Mouse (Mus musculus) forebrain, embryonic 12.5 days (tissue): Measurements from ENCODE around the gene Net1. TPM values are rescaled to one million over a fixed set of nuclear protein-coding genes. Genes with fewer than 3 reads are reported as not detected.
A peak's percentile ranks its signal among the peaks of the same experiment; 100 is the strongest.

ENCODE experiments used
- ATAC-seq: fragments of 200-750 bp; cut with Nextera tagmentation; 2 replicates; pipeline ENCODE4 v1.8.0; 2017; ENCODE audit warnings: moderate TSS enrichment; ENCODE audit not compliant: low FRiP score
- H3K27ac ChIP-seq: fragments of 300-500 bp; sonication (generic); 2 replicates; pipeline ENCODE4 v1.5.1; 2016; ENCODE audit warnings: mild to moderate bottlenecking
- H3K27me3 ChIP-seq: fragments of 300-500 bp; sonication (generic); 2 replicates; pipeline ENCODE4 v1.6.1; 2016; ENCODE audit warnings: mild to moderate bottlenecking
- H3K36me3 ChIP-seq: fragments of 300-500 bp; sonication (generic); replicated peaks from 2 replicates; pipeline ENCODE4 v1.6.1; 2016; ENCODE audit warnings: mild to moderate bottlenecking
- H3K4me1 ChIP-seq: fragments of 300-500 bp; sonication (generic); 2 replicates; pipeline ENCODE4 v1.6.1; 2016
- H3K4me2 ChIP-seq: fragments of 300-500 bp; sonication (generic); 2 replicates; pipeline ENCODE4 v1.6.1; 2016; ENCODE audit warnings: mild to moderate bottlenecking, moderate library complexity
- H3K4me3 ChIP-seq: fragments of 300-500 bp; sonication (generic); replicated peaks from 2 replicates; pipeline ENCODE4 v1.5.1; 2016; ENCODE audit warnings: mild to moderate bottlenecking
- H3K9ac ChIP-seq: fragments of 300-500 bp; sonication (generic); 2 replicates; pipeline ENCODE4 v1.6.1; 2016; ENCODE audit warnings: mild to moderate bottlenecking
- H3K9me3 ChIP-seq: fragments of 300-500 bp; sonication (generic); 2 replicates; pipeline ENCODE4 v1.6.1; 2016
- WGBS: fragments of 180-500 bp; shearing (Covaris S2); methylation state at CpG from one replicate; pipeline ENCODE4 v1.1.7; 2016; 5-methylcytosine and 5-hydroxymethylcytosine counted together
- polyA plus RNA-seq: library from polyadenylated mRNA; unstranded; fragments of >200 nt; fragmentation: Nextera tagmentation; extraction: Ambion mirVana; gene quantifications from 2 replicates; pipeline ENCODE4 v1.2.1, GENCODE M21; 2016

Net1 gene
- 49.2 and 55.7 TPM in 2 replicates for polyA plus RNA-seq

DNA sequence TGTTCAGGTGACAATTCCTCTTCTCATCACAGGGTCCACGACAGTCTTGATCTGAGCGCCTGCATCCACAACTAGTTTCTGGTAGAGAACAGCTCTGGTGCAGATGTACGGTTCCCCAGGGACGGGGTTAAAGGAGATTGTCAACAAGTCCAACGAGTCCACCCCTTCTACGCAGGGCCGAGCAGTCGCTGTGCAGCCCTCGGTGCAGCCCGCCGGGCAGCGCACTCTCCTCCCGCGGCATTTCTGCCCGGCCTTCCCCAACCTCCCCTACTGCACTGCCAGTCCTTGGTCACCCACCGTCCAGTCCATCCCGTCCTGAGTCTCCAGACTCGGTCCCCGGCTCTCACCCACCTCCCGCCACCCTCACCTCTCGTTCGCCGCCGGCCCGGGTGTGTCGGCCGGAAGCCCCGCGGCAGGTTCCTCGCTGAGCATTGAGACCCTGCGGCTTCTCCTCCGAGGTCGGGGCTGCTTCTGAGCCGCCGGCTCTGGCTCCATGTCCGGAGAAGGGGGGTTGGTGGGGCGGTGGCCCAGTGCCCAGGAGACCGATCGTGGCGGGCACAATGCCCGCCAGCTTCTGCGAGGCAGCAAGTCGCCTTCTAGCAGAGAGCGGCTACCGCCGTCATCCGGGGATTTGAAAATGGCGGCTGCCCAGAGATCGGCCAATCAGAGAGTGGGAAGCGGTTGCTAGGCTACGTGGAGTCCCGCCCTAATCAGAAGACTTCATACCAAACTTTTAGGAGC is at the start of gene Net1, which contains the start of gene Tubal3:
Gene Net1 (minus strand): TSS at position 650 of the 741 bp plus-strand sequence.
Gene Tubal3 (plus strand): TSS at position 704 of the 741 bp plus-strand sequence.
- H3K4me1 ChIP-seq, result peaks cover 10% of the 10 kb centered on the region
- peaks cover 18% of the 10 kb centered on the region for H3K36me3 ChIP-seq
- H3K27me3 ChIP-seq, result no peaks in the 10 kb centered on the region
- peak within 1 kb of the TSS; percentile 84 for H3K4me3 ChIP-seq
- peak within 1 kb of the TSS; percentile 66 for H3K4me2 ChIP-seq
- H3K9ac ChIP-seq, result peak within 1 kb of the TSS; percentile 94
- H3K27ac ChIP-seq, result peak within 1 kb of the TSS; percentile 71
- H3K9me3 ChIP-seq, result 0 out of 2 replicates have a peak, but pooled peaks cover 4% of the 10 kb centered on the region
- under 1% methylated on average over 52 of the region's 52 CpGs for WGBS
- peak; percentile 99 for ATAC-seq

DNA sequence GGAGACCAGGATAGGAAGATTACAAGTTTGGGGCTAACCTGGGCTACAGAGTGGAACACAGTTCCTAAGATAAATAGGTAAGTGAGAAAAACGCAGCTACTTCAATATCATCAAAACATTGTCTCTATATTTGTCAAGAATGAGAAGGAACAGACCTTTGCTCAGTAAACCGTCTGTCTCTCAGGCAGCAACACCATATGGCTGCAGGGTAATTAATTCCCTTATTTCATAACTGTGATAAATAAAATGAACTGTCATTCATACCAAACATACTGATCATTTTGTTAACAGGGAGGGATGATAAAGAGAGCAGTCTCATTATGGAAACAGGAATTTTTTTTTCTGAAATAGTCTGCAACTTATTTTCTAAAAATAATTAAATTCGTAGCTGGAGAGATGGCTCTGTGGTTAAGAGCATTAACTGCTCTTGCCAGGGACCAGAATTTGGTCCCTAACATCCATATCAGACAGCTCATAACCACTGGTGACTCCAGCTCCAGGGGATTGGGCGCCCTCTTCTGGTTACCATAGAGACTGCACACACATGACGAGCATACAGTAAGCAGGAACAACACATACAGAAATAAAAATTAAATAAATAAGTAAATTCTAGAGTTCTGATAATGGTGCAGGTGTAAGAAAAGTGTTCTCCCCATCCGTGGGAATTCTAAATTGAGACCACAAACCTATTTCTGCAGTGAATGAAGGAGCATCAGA is 33.3 kb upstream of the Net1 start:
- WGBS, result 79% methylated on average over 6 of the region's 6 CpGs
- no peak for ATAC-seq

DNA sequence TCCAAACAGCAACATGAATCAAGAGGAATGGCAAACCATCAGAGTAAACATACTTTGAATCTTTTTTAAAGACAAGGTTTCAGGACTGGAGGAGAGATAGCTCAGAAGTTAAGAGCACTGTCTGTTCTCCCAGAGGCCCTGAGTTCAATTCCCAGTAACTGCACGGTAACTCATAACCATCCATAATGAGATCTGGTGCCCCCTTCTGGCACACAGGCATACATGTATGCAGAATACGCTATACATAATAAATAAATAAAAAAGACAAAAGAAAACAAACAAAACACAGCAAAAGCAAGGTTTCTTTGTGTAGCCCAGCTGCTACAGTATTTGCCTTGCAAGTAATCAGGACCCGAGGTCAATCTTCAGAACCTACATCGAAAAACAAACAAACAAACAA is 31.5 kb upstream of the Net1 start:
- no peak overlapping the region for H3K4me3 ChIP-seq
- no peaks in the 10 kb centered on the region for H3K27me3 ChIP-seq
- no peaks in the 10 kb centered on the region for H3K36me3 ChIP-seq
- WGBS, result 93% methylated on average over 4 of the region's 4 CpGs
- no peaks in the 10 kb centered on the region for H3K9me3 ChIP-seq
- ATAC-seq, result no peak
- H3K27ac ChIP-seq, result no peak overlapping the region
- no peaks in the 10 kb centered on the region for H3K4me1 ChIP-seq
- H3K9ac ChIP-seq, result no peak overlapping the region
- H3K4me2 ChIP-seq, result no peak overlapping the region

More for the DNA sequence above, 33.3 kb upstream of the Net1 start:
- Histone ChIP-seq H3K9me3 (no peaks in the 10 kb centered on the region), H3K4me3 (no peak overlapping the region), H3K27ac (no peak overlapping the region), H3K4me1 (no peaks in the 10 kb centered on the region), H3K4me2 (no peak overlapping the region), H3K36me3 (no peaks in the 10 kb centered on the region), H3K9ac (no peak overlapping the region), H3K27me3 (no peaks in the 10 kb centered on the region)

DNA sequence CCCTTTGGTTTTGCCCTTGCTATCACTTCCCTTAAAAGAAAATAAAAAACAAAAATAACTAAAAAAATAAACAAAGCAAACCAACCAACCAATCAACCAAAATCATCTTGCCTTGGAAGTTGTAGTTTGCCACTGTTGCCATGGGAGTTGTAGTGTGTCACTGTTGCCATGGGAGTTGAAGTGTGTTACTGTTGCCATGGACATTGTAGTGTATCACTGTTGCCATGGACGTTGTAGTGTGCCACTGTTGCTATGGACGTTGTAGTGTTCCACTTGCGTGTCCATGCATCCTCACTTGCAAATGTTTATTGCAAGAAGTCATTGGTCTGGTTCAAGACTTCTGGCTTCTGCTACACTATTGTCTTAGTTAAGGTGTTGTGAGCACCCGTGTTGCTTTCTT is 29.2 kb upstream of the Net1 start:
- Histone ChIP-seq H3K4me3 (no peak overlapping the region), H3K4me2 (no peak overlapping the region), H3K27me3 (no peaks in the 10 kb centered on the region), H3K4me1 (no peaks in the 10 kb centered on the region), H3K9ac (no peak overlapping the region), H3K36me3 (no peaks in the 10 kb centered on the region), H3K27ac (no peak overlapping the region), H3K9me3 (no peaks in the 10 kb centered on the region)
- WGBS, result 80% methylated on average over 4 of the region's 4 CpGs
- no peak for ATAC-seq

DNA sequence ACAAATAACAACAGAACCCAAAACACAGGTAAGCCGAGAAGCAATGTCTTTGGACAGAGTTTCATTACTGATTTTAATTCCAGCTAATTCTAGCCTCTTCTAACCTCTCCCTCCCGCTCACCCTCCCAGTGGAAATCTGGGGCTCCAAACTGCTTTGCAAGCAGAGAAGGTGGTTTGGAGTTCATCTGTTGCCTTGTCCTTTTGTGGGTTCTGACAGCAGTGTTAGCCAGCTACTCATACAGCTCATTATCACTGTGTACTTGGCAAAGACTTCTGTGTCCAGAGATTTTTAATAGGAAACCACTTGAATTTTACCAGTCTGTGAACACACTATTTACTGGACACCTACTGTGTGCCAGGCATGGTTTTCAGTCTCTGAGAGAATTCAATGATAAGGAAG is 27.2 kb upstream of the Net1 start, which contains the start of gene Ucn3:
Gene Ucn3 (minus strand): TSS at position 101 of the 400 bp plus-strand sequence.
- WGBS, result 66% methylated on average over 2 of the region's 2 CpGs
- Histone ChIP-seq H3K4me1 (no peaks in the 10 kb centered on the region), H3K27me3 (no peaks in the 10 kb centered on the region), H3K4me3 (no peak within 1 kb of the TSS), H3K36me3 (no peaks in the 10 kb centered on the region), H3K9ac (no peak within 1 kb of the TSS), H3K27ac (no peak within 1 kb of the TSS), H3K9me3 (no peaks in the 10 kb centered on the region), H3K4me2 (no peak within 1 kb of the TSS)
- no peak for ATAC-seq

DNA sequence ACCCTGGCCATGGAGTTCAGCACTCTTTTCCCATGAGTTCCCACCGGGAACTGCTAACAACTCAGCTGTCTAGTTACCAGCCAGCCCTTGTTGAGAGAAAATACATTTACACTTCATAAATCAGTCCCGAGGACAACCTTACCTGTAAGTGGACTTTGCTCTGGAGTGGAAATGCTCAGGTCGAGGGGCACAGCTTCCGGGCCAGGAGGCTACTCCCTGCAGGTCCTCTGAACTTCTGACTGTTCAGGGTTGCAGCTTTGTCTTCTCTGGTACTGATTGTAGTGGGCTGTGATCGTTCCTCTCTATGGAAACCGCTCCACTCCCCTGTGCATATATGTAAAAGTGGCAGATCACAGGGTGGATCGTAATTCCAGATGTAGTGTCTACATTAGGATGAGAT is 26.7 kb upstream of the Net1 start:
- ATAC-seq, result no peak
- no peak overlapping the region for H3K4me2 ChIP-seq
- 78% methylated on average over 7 of the region's 7 CpGs for WGBS

DNA sequence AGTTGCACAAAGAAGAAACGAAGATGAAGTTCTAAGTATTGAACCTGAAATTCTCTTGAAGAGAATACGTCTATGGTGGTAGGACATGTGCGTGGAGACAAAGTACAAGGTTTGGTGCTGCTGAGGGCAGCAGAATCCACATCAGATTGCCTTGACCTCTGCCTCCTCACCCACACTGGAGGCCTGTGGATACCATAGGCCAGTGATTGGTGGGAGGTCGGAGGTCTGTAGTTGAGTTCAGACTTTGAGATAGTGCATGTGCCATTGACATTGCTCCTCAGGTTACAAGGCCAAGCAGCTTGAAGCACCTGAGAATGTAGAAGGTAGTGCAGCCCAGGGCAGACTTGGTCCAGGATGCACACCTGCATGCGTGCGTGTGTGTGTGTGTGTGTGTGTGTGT is 8.0 kb upstream of the Net1 start:
- H3K9me3 ChIP-seq, result no peaks in the 10 kb centered on the region
- no peak overlapping the region for H3K27ac ChIP-seq
- H3K4me2 ChIP-seq, result no peak overlapping the region
- 93% methylated on average over 6 of the region's 6 CpGs for WGBS
- H3K36me3 ChIP-seq, result no peaks in the 10 kb centered on the region
- H3K4me3 ChIP-seq, result no peak overlapping the region
- no peak overlapping the region for H3K9ac ChIP-seq
- H3K4me1 ChIP-seq, result no peaks in the 10 kb centered on the region
- no peak for ATAC-seq
- H3K27me3 ChIP-seq, result no peaks in the 10 kb centered on the region

More for the DNA sequence above, 26.7 kb upstream of the Net1 start:
- H3K4me3 ChIP-seq, result no peak overlapping the region
- H3K9ac ChIP-seq, result no peak overlapping the region
- no peaks in the 10 kb centered on the region for H3K27me3 ChIP-seq
- no peaks in the 10 kb centered on the region for H3K9me3 ChIP-seq
- no peaks in the 10 kb centered on the region for H3K36me3 ChIP-seq
- H3K4me1 ChIP-seq, result no peaks in the 10 kb centered on the region
- H3K27ac ChIP-seq, result no peak overlapping the region

DNA sequence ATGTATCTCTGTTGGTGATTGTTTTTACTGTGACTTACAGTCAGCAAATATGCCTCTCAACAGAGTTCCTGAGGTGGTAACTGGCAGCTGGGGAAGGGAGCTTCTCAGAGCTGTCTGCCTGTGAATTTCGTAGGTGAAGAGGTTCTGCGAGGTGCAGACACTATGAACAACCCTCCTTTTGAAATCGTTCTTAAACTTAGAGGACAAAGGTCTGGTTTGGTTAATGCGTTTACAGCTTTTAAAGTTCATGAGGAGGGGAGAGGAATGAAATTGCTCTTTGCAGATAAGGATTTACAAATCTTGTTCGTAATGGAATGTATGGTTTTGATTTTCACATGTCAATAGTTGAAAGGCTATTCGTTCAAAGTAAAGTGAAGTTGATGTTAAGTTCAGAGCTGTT is 7.6 kb upstream of the Net1 start:
- Histone ChIP-seq H3K4me2 (no peak overlapping the region), H3K27me3 (no peaks in the 10 kb centered on the region), H3K27ac (no peak overlapping the region), H3K4me1 (no peaks in the 10 kb centered on the region), H3K36me3 (no peaks in the 10 kb centered on the region), H3K9ac (no peak overlapping the region), H3K9me3 (no peaks in the 10 kb centered on the region), H3K4me3 (no peak overlapping the region)
- ATAC-seq, result no peak
- 90% methylated on average over 6 of the region's 6 CpGs for WGBS

DNA sequence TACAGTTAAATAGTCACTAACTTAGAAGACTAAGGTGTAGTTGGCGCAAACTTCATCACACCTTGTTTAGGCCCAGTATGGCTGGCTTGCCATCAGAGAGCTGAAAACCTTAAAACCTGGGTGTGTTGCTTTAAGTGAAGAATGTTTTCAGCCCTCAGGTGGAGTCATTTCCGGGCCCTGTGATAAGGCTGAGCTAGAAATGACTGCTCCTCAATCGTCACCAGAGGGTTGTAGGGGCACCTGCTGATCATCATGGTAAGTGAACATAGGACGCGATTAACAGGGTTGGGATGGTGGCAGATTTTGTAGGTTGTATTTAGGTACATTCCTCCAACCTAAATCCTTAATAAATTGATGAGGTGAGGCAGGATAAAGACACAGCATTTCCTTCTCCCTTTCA is 6.5 kb upstream of the Net1 start:
- no peak overlapping the region for H3K4me3 ChIP-seq
- WGBS, result 91% methylated on average over 5 of the region's 5 CpGs
- H3K4me2 ChIP-seq, result no peak overlapping the region
- ATAC-seq, result no peak
- no peaks in the 10 kb centered on the region for H3K4me1 ChIP-seq
- H3K9ac ChIP-seq, result no peak overlapping the region
- H3K27ac ChIP-seq, result no peak overlapping the region
- no peaks in the 10 kb centered on the region for H3K9me3 ChIP-seq
- H3K27me3 ChIP-seq, result no peaks in the 10 kb centered on the region
- no peaks in the 10 kb centered on the region for H3K36me3 ChIP-seq

DNA sequence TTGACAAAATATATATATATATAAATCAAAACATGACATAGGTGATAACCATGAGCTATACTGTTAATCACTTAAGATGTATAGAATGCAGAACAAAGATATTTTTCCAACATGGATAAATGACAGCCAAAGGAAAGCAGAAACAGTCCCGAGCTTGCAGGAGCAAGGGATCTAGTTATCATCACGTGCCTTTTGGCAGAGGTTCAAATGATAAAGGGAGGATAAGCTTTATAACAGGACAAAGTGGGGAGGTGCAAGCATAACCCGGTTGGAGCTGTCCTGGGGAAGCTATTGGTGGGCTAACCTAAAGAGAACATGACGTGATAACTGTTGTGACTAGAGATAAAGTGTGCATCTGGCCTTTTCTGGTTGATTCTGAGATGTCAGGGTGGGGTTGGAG is 4.5 kb downstream of the Net1 start:
- no peak for ATAC-seq
- Histone ChIP-seq H3K36me3 (peaks cover 41% of the 10 kb centered on the region), H3K4me2 (no peak overlapping the region), H3K9ac (no peak overlapping the region), H3K9me3 (0 out of 2 replicates have a peak, but pooled peaks cover 4% of the 10 kb centered on the region), H3K4me1 (peaks cover 10% of the 10 kb centered on the region), H3K27ac (no peak overlapping the region), H3K4me3 (no peak overlapping the region), H3K27me3 (no peaks in the 10 kb centered on the region)
- WGBS, result 85% methylated on average over 4 of the region's 4 CpGs

DNA sequence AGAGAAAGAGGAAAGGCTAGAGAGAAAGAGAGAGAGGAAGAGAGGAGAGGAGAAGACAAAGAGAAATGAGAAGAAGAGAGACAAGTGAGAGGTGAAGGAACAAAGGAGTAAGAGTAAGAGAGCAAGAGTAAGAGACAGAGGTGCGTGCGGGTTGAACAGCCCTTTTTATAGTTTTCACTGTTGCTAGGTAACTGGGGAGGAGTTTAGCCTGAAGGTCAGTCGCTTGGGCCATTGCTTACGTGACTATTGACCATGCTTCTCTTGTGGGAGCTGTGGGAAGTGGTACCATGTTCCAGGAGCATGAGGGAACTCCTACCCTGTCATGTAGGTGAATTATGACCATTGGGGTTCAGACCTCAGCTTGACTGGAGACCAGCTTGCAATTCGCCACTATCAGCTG is 7.7 kb downstream of the Net1 start:
- ATAC-seq, result no peak
- H3K4me1 ChIP-seq, result no peaks in the 10 kb centered on the region
- H3K4me3 ChIP-seq, result no peak overlapping the region
- 86% methylated on average over 5 of the region's 5 CpGs for WGBS
- H3K9me3 ChIP-seq, result 0 out of 2 replicates have a peak, but pooled peaks cover 2% of the 10 kb centered on the region
- no peak overlapping the region for H3K4me2 ChIP-seq
- H3K27me3 ChIP-seq, result no peaks in the 10 kb centered on the region
- H3K9ac ChIP-seq, result no peak overlapping the region
- H3K27ac ChIP-seq, result no peak overlapping the region
- H3K36me3 ChIP-seq, result peaks cover 42% of the 10 kb centered on the region

DNA sequence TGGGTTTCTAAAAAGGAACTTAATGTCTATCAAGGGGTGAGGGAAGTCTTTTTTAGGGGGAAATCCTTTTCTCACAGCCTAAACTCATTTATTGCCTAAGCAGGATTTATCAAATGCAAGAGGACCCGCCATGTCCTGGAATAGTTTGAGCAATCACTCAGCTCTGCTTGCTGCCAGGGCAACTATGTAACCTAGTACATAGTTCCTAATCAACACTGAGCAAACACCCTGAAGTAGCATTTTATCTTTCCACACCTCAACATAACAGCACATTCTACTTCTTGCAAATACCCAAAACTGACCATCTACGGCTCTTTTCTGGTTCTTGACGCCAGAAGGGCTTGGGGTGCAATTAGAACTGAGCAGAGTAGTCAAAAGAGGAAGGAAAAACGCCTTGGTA is 9.8 kb downstream of the Net1 start:
- WGBS, result 95% methylated on average over 4 of the region's 4 CpGs

More for the DNA sequence above, 9.8 kb downstream of the Net1 start:
- Histone ChIP-seq H3K9ac (no peak overlapping the region), H3K4me3 (no peak overlapping the region), H3K36me3 (peaks cover 36% of the 10 kb centered on the region), H3K9me3 (no peaks in the 10 kb centered on the region), H3K4me2 (no peak overlapping the region), H3K27me3 (no peaks in the 10 kb centered on the region), H3K4me1 (no peaks in the 10 kb centered on the region), H3K27ac (no peak overlapping the region)
- ATAC-seq, result no peak
